Mouse (Mus musculus) left cerebral cortex, adult 18-20 months (tissue): ENCODE measurements at regions not wholly inside any gene's neighbourhood (a gene's known extent, or its start where the extent isn't known, plus 50 kb on each side); places are given as distances from the start of the nearest gene placed in this dataset.

Experiments
- DNase-seq, 2 experiments: peaks; one replicate each; pipeline ENCODE4 v3.0.0; 2021 to 2022; ENCODE audit warnings: low spot score in 2 of 2, mixed read lengths in 1 of 2

- no peak for DNase-seq
Measured at GRCm38 (mm10) chr13:5211659-5212058, 602.7 kb upstream of the Akr1e1 start.

GRCm38 (mm10) chr13:5229476-5229875, 620.5 kb upstream of the Akr1e1 start:
- DNase-seq = no peak

- DNase-seq = no peak
Measured at GRCm38 (mm10) chr13:5234232-5234631, 625.3 kb upstream of the Akr1e1 start.

- no peak for DNase-seq
Measured at GRCm38 (mm10) chr13:5235391-5235790, 625.9 kb upstream of the Klf6 start.

GRCm38 (mm10) chr13:5240541-5240940, 620.7 kb upstream of the Klf6 start:
- DNase-seq = no peak

GRCm38 (mm10) chr13:5242782-5243181, 618.5 kb upstream of the Klf6 start:
- DNase-seq = no peak

GRCm38 (mm10) chr13:5248671-5249391, 612.5 kb upstream of the Klf6 start:
- DNase-seq = peak; percentile 18 to 24

- DNase-seq = no peak
Measured at GRCm38 (mm10) chr13:5257891-5258660, 603.2 kb upstream of the Klf6 start.

- no peak for DNase-seq
Measured at GRCm38 (mm10) chr13:5259760-5260159, 601.5 kb upstream of the Klf6 start.

- DNase-seq = no peak
Measured at GRCm38 (mm10) chr13:5272506-5273192, 588.6 kb upstream of the Klf6 start.

GRCm38 (mm10) chr13:5276564-5276963, 584.7 kb upstream of the Klf6 start:
- DNase-seq = no peak

- DNase-seq = no peak
Measured at GRCm38 (mm10) chr13:5289753-5290449, 571.4 kb upstream of the Klf6 start.

GRCm38 (mm10) chr13:5302141-5302540, 559.1 kb upstream of the Klf6 start:
- peak; percentile 25 to 35 for DNase-seq

- no peak for DNase-seq
Measured at GRCm38 (mm10) chr13:5306688-5307087, 554.6 kb upstream of the Klf6 start.

GRCm38 (mm10) chr13:5313297-5313696, 548.0 kb upstream of the Klf6 start:
- no peak for DNase-seq

GRCm38 (mm10) chr13:5315011-5315410, 546.3 kb upstream of the Klf6 start:
- no peak for DNase-seq

GRCm38 (mm10) chr13:5317941-5318856, 543.1 kb upstream of the Klf6 start:
- no peak for DNase-seq

GRCm38 (mm10) chr13:5345712-5346111, 515.6 kb upstream of the Klf6 start:
- DNase-seq = no peak

- peak; percentile 2 to 4 for DNase-seq
Measured at GRCm38 (mm10) chr13:5347503-5348469, 513.5 kb upstream of the Klf6 start.
